Mouse (Mus musculus): ENCODE measurements around the gene Chmp2b.

GRCm38 (mm10) chr16:65586111-65586865, 23.8 kb upstream of the Chmp2b start:
- no peak for TF ChIP-seq CTCF (IDR thresholded peaks at IDR 0.05; ENCODE audit: low read depth, low read length)
- no peak for TF ChIP-seq TAL1 (conservative IDR thresholded peaks at IDR 0.05; ENCODE audit: low read depth, low read length)
- no peak for TF ChIP-seq POLR2AphosphoS5 (IDR thresholded peaks at IDR 0.05; ENCODE audit: insufficient replicate concordance, low read depth, low read length)
- TF ChIP-seq GATA1 (IDR thresholded peaks at IDR 0.05; ENCODE audit: borderline replicate concordance, low read length): no peak
- TF ChIP-seq GATA2 (IDR thresholded peaks at IDR 0.05; ENCODE audit: borderline replicate concordance, low read depth, low read length): no peak
